Mouse (Mus musculus): ENCODE results near the gene Ly6g6d.

DNA sequence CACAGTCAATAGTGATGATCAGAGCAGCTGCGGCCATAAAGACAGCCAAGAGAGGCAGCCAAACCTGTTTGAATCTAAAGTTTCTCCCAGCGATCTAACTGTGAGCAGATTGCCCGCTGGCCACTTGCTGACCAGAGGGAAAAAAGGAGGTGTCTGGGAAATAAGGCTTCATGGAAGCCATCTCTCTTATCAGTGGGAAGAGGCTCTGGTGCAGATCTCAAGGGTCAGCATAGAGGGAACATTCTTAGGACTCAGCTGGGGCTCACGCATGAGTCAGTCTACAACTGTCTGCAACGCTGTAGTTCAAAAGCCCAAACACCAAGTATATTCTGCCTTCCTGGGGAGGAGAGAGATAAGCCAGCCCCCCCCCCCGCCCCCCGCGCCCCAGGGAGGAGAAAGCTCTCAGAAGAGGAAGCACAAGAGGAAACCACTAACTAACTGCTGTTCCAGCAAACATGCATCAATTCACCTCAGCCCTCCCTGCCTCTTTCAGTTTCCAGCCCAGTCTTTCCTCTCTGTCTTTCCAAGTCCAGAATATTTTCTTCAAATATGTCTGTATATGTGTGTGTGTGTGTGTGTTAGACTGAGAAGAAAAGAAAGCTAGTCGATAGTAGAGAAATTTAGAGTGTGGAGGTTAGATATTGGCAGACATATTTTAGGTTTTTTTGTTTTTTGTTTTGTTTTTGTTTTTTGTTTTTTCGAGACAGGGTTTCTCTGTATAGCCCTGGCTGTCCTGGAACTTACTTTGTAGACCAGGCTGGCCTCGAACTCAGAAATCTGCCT lies 29.5 kb downstream of the Ly6g6d start:
- TF ChIP-seq POLR2A (IDR thresholded peaks at IDR 0.05; ENCODE audit: extremely low read depth, insufficient read depth, low read length) (no peak), CTCF (IDR thresholded peaks at IDR 0.05; ENCODE audit: low read depth, low read length) (no peak)
